Mouse (Mus musculus): ENCODE measurements around the gene Nup155.

DNA sequence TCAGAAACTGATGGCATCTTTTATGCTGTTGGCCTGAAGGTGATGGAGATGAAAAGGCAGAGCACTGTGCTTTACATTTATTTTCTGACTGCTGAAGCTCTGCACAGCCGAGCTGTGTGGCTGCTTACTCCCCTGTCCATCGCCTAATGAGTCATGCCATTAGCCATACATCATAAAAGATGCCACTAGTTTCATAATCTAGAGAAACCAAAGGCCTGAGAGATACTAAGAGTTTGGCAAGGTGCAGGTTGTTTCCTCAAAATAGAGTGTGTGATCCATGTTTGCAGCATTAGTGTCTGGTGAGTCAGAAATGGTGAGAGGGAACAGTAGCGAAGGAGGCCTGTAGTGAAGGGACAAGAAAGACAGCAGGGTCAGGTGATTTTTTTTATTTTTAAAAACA is 80.5 kb downstream of the Nup155 start:
- TF ChIP-seq POLR2A (IDR thresholded peaks at IDR 0.05; ENCODE audit: control insufficient read depth, extremely low read depth, insufficient read depth, low read length, poor library complexity), result no peak
- TF ChIP-seq CTCF (IDR thresholded peaks at IDR 0.05; ENCODE audit: borderline replicate concordance, control insufficient read depth, extremely low read depth, insufficient read depth, low read length, poor library complexity), result no peak

Measured in thymus, adult 2 months (tissue).